Mouse (Mus musculus) hindbrain, embryonic 16.5 days (tissue): ENCODE measurements at regions not wholly inside any gene's neighbourhood (a gene's known extent, or its start where the extent isn't known, plus 50 kb on each side); places are given as distances from the start of the nearest gene placed in this dataset.

Source experiments
- ATAC-seq: fragments of 200-750 bp; cut with Nextera tagmentation; 2 replicates; pipeline ENCODE4 v1.8.0; 2017; ENCODE audit warnings: moderate TSS enrichment, moderate library complexity
- H3K27ac ChIP-seq: fragments of 300-500 bp; sonication (generic); 2 replicates; pipeline ENCODE4 v1.5.1; 2014; ENCODE audit warnings: low read depth, mild to moderate bottlenecking, control low read depth, low read length, moderate library complexity
- H3K27me3 ChIP-seq: fragments of 300-500 bp; sonication (generic); replicated peaks from 2 replicates; pipeline ENCODE4 v1.6.1; 2014; ENCODE audit warnings: low read length; ENCODE audit not compliant: control insufficient read depth, insufficient read depth
- H3K36me3 ChIP-seq: fragments of 300-500 bp; sonication (generic); 2 replicates; pipeline ENCODE4 v1.6.1; 2014; ENCODE audit warnings: mild to moderate bottlenecking, low read length, moderate library complexity, mixed read lengths; ENCODE audit not compliant: control insufficient read depth, insufficient read depth
- H3K4me1 ChIP-seq: fragments of 300-500 bp; sonication (generic); 2 replicates; pipeline ENCODE4 v1.6.1; 2014; ENCODE audit warnings: low read depth, low read length; ENCODE audit not compliant: control insufficient read depth, insufficient read depth
- H3K4me2 ChIP-seq: fragments of 300-500 bp; sonication (generic); 2 replicates; pipeline ENCODE4 v1.6.1; 2014; ENCODE audit warnings: mild to moderate bottlenecking, low read length, control low read depth, moderate library complexity
- H3K4me3 ChIP-seq: fragments of 300-500 bp; sonication (generic); 2 replicates; pipeline ENCODE4 v1.5.1; 2014; ENCODE audit warnings: mild to moderate bottlenecking, low read length, control low read depth, moderate library complexity
- H3K9ac ChIP-seq: fragments of 300-500 bp; sonication (generic); 2 replicates; pipeline ENCODE4 v1.6.1; 2014; ENCODE audit warnings: low read depth, mild to moderate bottlenecking, control low read depth, low read length, moderate library complexity
- H3K9me3 ChIP-seq: fragments of 300-500 bp; sonication (generic); 2 replicates; pipeline ENCODE4 v1.6.1; 2014; ENCODE audit warnings: mild to moderate bottlenecking, low read length, moderate library complexity; ENCODE audit not compliant: control insufficient read depth
- WGBS: fragments of 180-500 bp; shearing (Covaris S2); extraction: QIAGEN DNeasy Blood & Tissue Kit; methylation state at CpG from one replicate; pipeline ENCODE4 v1.1.7; 2014; 5-methylcytosine and 5-hydroxymethylcytosine counted together

- no peak overlapping the region for H3K4me2 ChIP-seq
- H3K27ac ChIP-seq: no peak overlapping the region
- H3K4me3 ChIP-seq: no peak overlapping the region
- 13% methylated on average over 2 of the region's 2 CpGs for WGBS
- no peaks in the 10 kb centered on the region for H3K9me3 ChIP-seq
- no peaks in the 10 kb centered on the region for H3K27me3 ChIP-seq
- no peaks in the 10 kb centered on the region for H3K36me3 ChIP-seq
- H3K9ac ChIP-seq: no peak overlapping the region
- no peaks in the 10 kb centered on the region for H3K4me1 ChIP-seq
- 0 out of 2 replicates have a peak, but pooled peaks have one; percentile 9 for ATAC-seq
Measured at GRCm38 (mm10) chr13:35160767-35161166, 133.9 kb upstream of the Eci2 start.

GRCm38 (mm10) chr13:35166080-35166479 lies 139.2 kb upstream of the Eci2 start:
- Histone ChIP-seq H3K27me3 (no peaks in the 10 kb centered on the region), H3K36me3 (no peaks in the 10 kb centered on the region), H3K4me1 (no peaks in the 10 kb centered on the region), H3K4me3 (no peak overlapping the region), H3K9me3 (no peaks in the 10 kb centered on the region), H3K9ac (no peak overlapping the region), H3K4me2 (no peak overlapping the region), H3K27ac (no peak overlapping the region)
- WGBS: 41% methylated on average over 5 of the region's 5 CpGs
- peak; percentile 54; the same call in 1 of the 2 replicates for ATAC-seq

- Histone ChIP-seq H3K4me2 (no peak overlapping the region), H3K4me1 (no peaks in the 10 kb centered on the region; the same call in 1 of the 2 replicates), H3K4me3 (no peak overlapping the region), H3K27me3 (no peaks in the 10 kb centered on the region), H3K27ac (no peak overlapping the region), H3K36me3 (no peaks in the 10 kb centered on the region), H3K9ac (no peak overlapping the region), H3K9me3 (no peaks in the 10 kb centered on the region)
- 75% methylated on average over 8 of the region's 8 CpGs for WGBS
- ATAC-seq: 0 out of 2 replicates have a peak, but pooled peaks have one; percentile 20
Measured at GRCm38 (mm10) chr13:35166831-35167541, 140.1 kb upstream of the Eci2 start.

- Histone ChIP-seq H3K9ac (no peak overlapping the region), H3K27ac (no peak overlapping the region), H3K4me3 (no peak overlapping the region), H3K4me1 (no peaks in the 10 kb centered on the region; the same call in 1 of the 2 replicates), H3K4me2 (no peak overlapping the region), H3K36me3 (no peaks in the 10 kb centered on the region), H3K9me3 (no peaks in the 10 kb centered on the region), H3K27me3 (no peaks in the 10 kb centered on the region)
- WGBS: 81% methylated on average over 11 of the region's 11 CpGs
- no peak for ATAC-seq
Measured at GRCm38 (mm10) chr13:35171562-35172254, 144.8 kb upstream of the Eci2 start.

- Histone ChIP-seq H3K36me3 (no peaks in the 10 kb centered on the region), H3K4me3 (no peak overlapping the region), H3K27me3 (no peaks in the 10 kb centered on the region), H3K4me2 (no peak overlapping the region), H3K4me1 (no peaks in the 10 kb centered on the region; the same call in 1 of the 2 replicates), H3K27ac (no peak overlapping the region), H3K9ac (no peak overlapping the region), H3K9me3 (no peaks in the 10 kb centered on the region)
- no peak for ATAC-seq
- WGBS: 31% methylated on average over 2 of the region's 2 CpGs
Measured at GRCm38 (mm10) chr13:35173522-35173921, 146.6 kb upstream of the Eci2 start.

DNA sequence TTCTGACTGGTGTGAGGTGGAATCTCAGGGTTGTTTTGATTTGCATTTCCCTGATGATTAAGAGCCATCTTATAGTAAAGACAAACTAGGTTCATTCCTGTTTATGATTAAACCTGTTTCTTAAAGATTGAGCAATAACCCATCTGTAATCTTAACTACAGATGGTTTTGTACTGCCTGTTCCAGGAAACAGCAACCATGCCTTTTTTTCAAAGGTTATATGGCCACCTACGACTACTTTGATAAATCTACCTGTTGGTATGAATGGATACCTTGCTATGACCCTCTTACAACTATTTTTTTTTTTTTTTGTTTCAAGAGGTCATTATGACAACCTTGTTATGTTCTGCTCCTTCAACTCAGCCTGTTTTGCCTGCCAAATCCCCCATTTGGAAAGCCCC lies 148.7 kb upstream of the Eci2 start:
- Histone ChIP-seq H3K36me3 (no peaks in the 10 kb centered on the region), H3K4me2 (no peak overlapping the region), H3K4me3 (no peak overlapping the region), H3K9ac (no peak overlapping the region), H3K9me3 (no peaks in the 10 kb centered on the region), H3K27ac (no peak overlapping the region), H3K27me3 (no peaks in the 10 kb centered on the region), H3K4me1 (no peaks in the 10 kb centered on the region; the same call in 1 of the 2 replicates)
- 79% methylated on average over 1 of the region's 1 CpGs for WGBS
- no peak for ATAC-seq

DNA sequence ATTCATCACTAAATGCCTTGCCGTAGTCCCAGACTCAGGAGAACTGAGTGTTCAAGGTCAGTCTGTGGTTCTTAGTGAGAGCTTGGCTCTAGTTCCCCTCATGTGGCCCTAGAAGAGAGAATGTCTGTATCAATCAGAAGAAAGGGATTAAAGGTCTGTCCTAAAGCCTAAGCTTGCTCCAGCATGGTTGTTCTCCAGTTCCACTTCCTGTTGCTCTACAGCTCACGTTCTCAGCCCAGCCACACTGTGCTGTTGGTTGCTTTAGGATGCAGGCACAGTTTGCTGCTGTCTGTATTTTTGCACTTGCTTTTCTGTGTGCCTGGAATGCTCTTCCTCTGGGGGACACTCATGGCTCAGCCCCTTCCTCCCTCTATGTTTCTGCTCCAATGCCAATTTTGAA lies 150.4 kb upstream of the Eci2 start:
- 59% methylated on average over 2 of the region's 2 CpGs for WGBS
- no peak overlapping the region for H3K4me3 ChIP-seq
- ATAC-seq: no peak

GRCm38 (mm10) chr13:35189028-35189711 lies 162.3 kb upstream of the Eci2 start:
- Histone ChIP-seq H3K9me3 (no peaks in the 10 kb centered on the region), H3K4me3 (no peak overlapping the region), H3K4me1 (peaks cover 5% of the 10 kb centered on the region), H3K9ac (peak overlapping the region; percentile 13; the same call in 1 of the 2 replicates), H3K27ac (peak overlapping the region; percentile 3; the same call in 1 of the 2 replicates), H3K4me2 (0 out of 2 replicates have a peak overlapping the region, but pooled peaks have one; percentile 18), H3K27me3 (no peaks in the 10 kb centered on the region), H3K36me3 (no peaks in the 10 kb centered on the region)
- 36% methylated on average over 16 of the region's 16 CpGs for WGBS
- peak; percentile 91 for ATAC-seq

More for the DNA sequence above, 150.4 kb upstream of the Eci2 start:
- H3K27me3 ChIP-seq: no peaks in the 10 kb centered on the region
- H3K4me2 ChIP-seq: no peak overlapping the region
- no peaks in the 10 kb centered on the region for H3K4me1 ChIP-seq
- no peak overlapping the region for H3K9ac ChIP-seq
- no peaks in the 10 kb centered on the region for H3K9me3 ChIP-seq
- H3K27ac ChIP-seq: no peak overlapping the region
- H3K36me3 ChIP-seq: no peaks in the 10 kb centered on the region

DNA sequence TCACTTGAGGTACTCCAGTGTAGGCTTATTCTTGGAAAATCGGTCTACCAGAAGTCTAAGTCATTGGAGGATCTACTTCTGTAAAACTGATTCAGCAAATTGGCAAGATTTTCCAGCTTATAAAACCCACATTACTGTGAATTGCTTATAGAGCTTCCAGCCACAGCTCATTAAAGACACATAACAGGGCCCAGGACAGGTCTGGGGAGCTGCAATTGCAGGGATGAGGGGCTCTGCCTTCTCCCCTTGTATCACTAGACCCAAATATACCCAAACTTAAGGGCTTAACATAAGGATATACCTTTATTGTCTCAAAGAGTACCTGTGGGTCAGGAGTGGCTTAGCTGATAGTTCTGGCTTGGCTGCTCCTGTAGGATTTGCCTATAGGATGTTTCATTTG lies 175.2 kb upstream of the Eci2 start:
- no peak for ATAC-seq
- WGBS: 79% methylated on average over 1 of the region's 1 CpGs

More for the DNA sequence above, 175.2 kb upstream of the Eci2 start:
- no peak overlapping the region for H3K9ac ChIP-seq
- no peaks in the 10 kb centered on the region for H3K36me3 ChIP-seq
- no peak overlapping the region for H3K4me2 ChIP-seq
- H3K27ac ChIP-seq: no peak overlapping the region
- H3K9me3 ChIP-seq: no peaks in the 10 kb centered on the region
- H3K4me1 ChIP-seq: no peaks in the 10 kb centered on the region
- H3K27me3 ChIP-seq: no peaks in the 10 kb centered on the region
- H3K4me3 ChIP-seq: no peak overlapping the region
